Mouse (Mus musculus) embryonic facial prominence, embryonic 13.5 days (tissue): ENCODE measurements around the gene Atf5. TPM values are rescaled to one million over a fixed set of nuclear protein-coding genes. Genes with fewer than 3 reads are reported as not detected.
A peak's percentile ranks its signal among the peaks of the same experiment; 100 is the strongest.

Experiments
- ATAC-seq: fragments of 200-750 bp; cut with Nextera tagmentation; 2 replicates; pipeline ENCODE4 v1.8.0; 2017; ENCODE audit warnings: low read depth; ENCODE audit not compliant: insufficient number of reproducible peaks, insufficient read depth, low FRiP score, low TSS enrichment
- H3K27ac ChIP-seq: fragments of 300-500 bp; sonication (generic); 2 replicates; pipeline ENCODE4 v1.5.1; 2015; ENCODE audit warnings: moderate library complexity, mild to moderate bottlenecking, inconsistent platforms
- H3K27me3 ChIP-seq: fragments of 300-500 bp; sonication (generic); 2 replicates; pipeline ENCODE4 v1.6.1; 2015; ENCODE audit warnings: mild to moderate bottlenecking, inconsistent platforms
- H3K36me3 ChIP-seq: fragments of 300-500 bp; sonication (generic); 2 replicates; pipeline ENCODE4 v1.6.1; 2015; ENCODE audit warnings: mild to moderate bottlenecking, inconsistent platforms
- H3K4me1 ChIP-seq: fragments of 300-500 bp; sonication (generic); 2 replicates; pipeline ENCODE4 v1.6.1; 2015; ENCODE audit warnings: inconsistent platforms
- H3K4me2 ChIP-seq: fragments of 300-500 bp; sonication (generic); 2 replicates; pipeline ENCODE4 v1.6.1; 2015; ENCODE audit warnings: moderate library complexity, mild to moderate bottlenecking, inconsistent platforms
- H3K4me3 ChIP-seq: fragments of 300-500 bp; sonication (generic); 2 replicates; pipeline ENCODE4 v1.5.1; 2015; ENCODE audit warnings: mild to moderate bottlenecking, inconsistent platforms
- H3K9ac ChIP-seq: fragments of 300-500 bp; sonication (generic); 2 replicates; pipeline ENCODE4 v1.6.1; 2015; ENCODE audit warnings: mild to moderate bottlenecking, inconsistent platforms
- H3K9me3 ChIP-seq: fragments of 300-500 bp; sonication (generic); 2 replicates; pipeline ENCODE4 v1.6.1; 2016; ENCODE audit warnings: inconsistent platforms
- WGBS: fragments of 180-500 bp; shearing (Covaris S2); methylation state at CpG from one replicate; pipeline ENCODE4 v1.1.7; 2015; ENCODE audit warnings: mixed read lengths; 5-methylcytosine and 5-hydroxymethylcytosine counted together
- microRNA counts: library from miRNA; unstranded; fragments of <30 nt; microRNA quantifications from one replicate; lab custom pipeline; 2016
- microRNA-seq: library from miRNA; unstranded; fragments of <30 nt; microRNA quantifications from one replicate; pipeline ENCODE4, GENCODE M21; 2016
- polyA plus RNA-seq: library from polyadenylated mRNA; unstranded; fragments of >200 nt; fragmentation: Nextera tagmentation; extraction: Ambion mirVana; gene quantifications from 2 replicates; pipeline ENCODE4 v1.2.1, GENCODE M21; 2015

The Atf5 gene
- polyA plus RNA-seq, 1 experiment from 2014 or later, result 6.4 TPM

GRCm38 (mm10) chr7:44792781-44793180 lies 23.7 kb downstream of the Atf5 start:
- Histone ChIP-seq H3K4me3 (no peak overlapping the region), H3K27ac (no peak overlapping the region), H3K9ac (no peak overlapping the region), H3K36me3 (no peaks in the 10 kb centered on the region), H3K4me2 (no peak overlapping the region), H3K4me1 (no peaks in the 10 kb centered on the region), H3K27me3 (no peaks in the 10 kb centered on the region), H3K9me3 (peaks cover 5% of the 10 kb centered on the region; the same call in 1 of the 2 replicates)
- no peak for ATAC-seq
- WGBS, result 78% methylated on average over 6 of the region's 6 CpGs

GRCm38 (mm10) chr7:44790066-44790465 lies 26.4 kb downstream of the Atf5 start:
- H3K4me2 ChIP-seq, result no peak overlapping the region
- H3K27ac ChIP-seq, result no peak overlapping the region
- H3K4me3 ChIP-seq, result no peak overlapping the region
- no peak overlapping the region for H3K9ac ChIP-seq
- ATAC-seq, result 0 out of 2 replicates have a peak, but pooled peaks have one; percentile 32
- WGBS, result 59% methylated on average over 4 of the region's 4 CpGs
- no peaks in the 10 kb centered on the region for H3K27me3 ChIP-seq
- H3K4me1 ChIP-seq, result no peaks in the 10 kb centered on the region
- no peaks in the 10 kb centered on the region for H3K36me3 ChIP-seq
- H3K9me3 ChIP-seq, result peaks cover 5% of the 10 kb centered on the region; the same call in 1 of the 2 replicates

GRCm38 (mm10) chr7:44789531-44789930 lies 26.9 kb downstream of the Atf5 start:
- no peaks in the 10 kb centered on the region for H3K27me3 ChIP-seq
- no peak overlapping the region for H3K9ac ChIP-seq
- peaks cover 5% of the 10 kb centered on the region; the same call in 1 of the 2 replicates for H3K9me3 ChIP-seq
- 0 out of 2 replicates have a peak, but pooled peaks have one; percentile 32 for ATAC-seq
- no peak overlapping the region for H3K4me2 ChIP-seq
- WGBS, result 66% methylated on average over 3 of the region's 3 CpGs
- no peak overlapping the region for H3K4me3 ChIP-seq
- H3K36me3 ChIP-seq, result no peaks in the 10 kb centered on the region
- no peaks in the 10 kb centered on the region for H3K4me1 ChIP-seq
- H3K27ac ChIP-seq, result no peak overlapping the region

GRCm38 (mm10) chr7:44780101-44780500 lies 36.4 kb downstream of the Atf5 start:
- H3K4me1 ChIP-seq, result no peaks in the 10 kb centered on the region
- WGBS, result 80% methylated on average over 8 of the region's 8 CpGs
- H3K27ac ChIP-seq, result no peak overlapping the region
- H3K9ac ChIP-seq, result no peak overlapping the region
- H3K36me3 ChIP-seq, result peaks cover 29% of the 10 kb centered on the region
- H3K9me3 ChIP-seq, result no peaks in the 10 kb centered on the region
- ATAC-seq, result no peak
- no peaks in the 10 kb centered on the region for H3K27me3 ChIP-seq
- H3K4me2 ChIP-seq, result no peak overlapping the region
- no peak overlapping the region for H3K4me3 ChIP-seq

GRCm38 (mm10) chr7:44776849-44777498 lies 39.5 kb downstream of the Atf5 start:
- H3K9ac ChIP-seq, result no peak overlapping the region
- peaks cover 61% of the 10 kb centered on the region for H3K36me3 ChIP-seq
- H3K4me2 ChIP-seq, result no peak overlapping the region

GRCm38 (mm10) chr7:44772591-44773204 lies 43.8 kb downstream of the Atf5 start:
- H3K4me1 ChIP-seq, result no peaks in the 10 kb centered on the region
- H3K4me2 ChIP-seq, result no peak overlapping the region
- WGBS, result 92% methylated on average over 8 of the region's 8 CpGs
- H3K27ac ChIP-seq, result no peak overlapping the region
- H3K9ac ChIP-seq, result no peak overlapping the region
- peaks cover 91% of the 10 kb centered on the region for H3K36me3 ChIP-seq
- H3K4me3 ChIP-seq, result no peak overlapping the region
- no peaks in the 10 kb centered on the region; the same call in 1 of the 2 replicates for H3K9me3 ChIP-seq
- H3K27me3 ChIP-seq, result no peaks in the 10 kb centered on the region
- ATAC-seq, result no peak

More at GRCm38 (mm10) chr7:44776849-44777498, 39.5 kb downstream of the Atf5 start:
- Histone ChIP-seq H3K4me3 (no peak overlapping the region), H3K27me3 (no peaks in the 10 kb centered on the region), H3K27ac (no peak overlapping the region), H3K9me3 (no peaks in the 10 kb centered on the region; the same call in 1 of the 2 replicates), H3K4me1 (no peaks in the 10 kb centered on the region)
- ATAC-seq, result no peak
- 77% methylated on average over 9 of the region's 9 CpGs for WGBS

GRCm38 (mm10) chr7:44770046-44770578 lies 46.3 kb downstream of the Atf5 start:
- peaks cover 93% of the 10 kb centered on the region for H3K36me3 ChIP-seq
- no peaks in the 10 kb centered on the region; the same call in 1 of the 2 replicates for H3K9me3 ChIP-seq
- no peak overlapping the region for H3K27ac ChIP-seq
- H3K4me2 ChIP-seq, result no peak overlapping the region
- H3K4me3 ChIP-seq, result no peak overlapping the region
- ATAC-seq, result no peak
- 12% methylated on average over 6 of the region's 6 CpGs for WGBS
- H3K4me1 ChIP-seq, result no peaks in the 10 kb centered on the region
- no peaks in the 10 kb centered on the region for H3K27me3 ChIP-seq
- no peak overlapping the region for H3K9ac ChIP-seq

- 85% methylated on average over 5 of the region's 5 CpGs for WGBS
- no peak for ATAC-seq
- H3K4me1 ChIP-seq, result no peaks in the 10 kb centered on the region
- no peaks in the 10 kb centered on the region for H3K27me3 ChIP-seq
- H3K9ac ChIP-seq, result no peak overlapping the region
- no peak overlapping the region for H3K4me3 ChIP-seq
- no peak overlapping the region for H3K27ac ChIP-seq
- no peaks in the 10 kb centered on the region for H3K9me3 ChIP-seq
- H3K36me3 ChIP-seq, result peaks cover 93% of the 10 kb centered on the region
- no peak overlapping the region for H3K4me2 ChIP-seq
Measured at GRCm38 (mm10) chr7:44768129-44768528, 48.3 kb downstream of the Atf5 start.

MicroRNA genes within 50 kb of the gene (microRNA counts, 519-probe panel; counts per million panel counts)
- 236 counts per million, percentile 44 among the panel's probes with 10 or more counts for microRNA mmu-miR-707 (lab: Ali Mortazavi, UCI)

Small RNA genes lying within 50 kb of the gene (microRNA-seq; reads per million reads assigned to microRNA genes)
- not detected for gene Mir707

Other genes with a start within 250 kb of the Atf5 start
- gene Napsa, start 244.3 kb downstream of the Atf5 start, polyA plus RNA-seq, result 1.1 and 1.8 TPM in 2 replicates
- gene Kcnc3, start 226.0 kb downstream of the Atf5 start, polyA plus RNA-seq, result 0.72 and 1.8 TPM in 2 replicates
- gene Myh14, start 145.8 kb downstream of the Atf5 start, polyA plus RNA-seq, result 11.8 and 12.2 TPM in 2 replicates
- gene Izumo2, start 107.9 kb downstream of the Atf5 start, polyA plus RNA-seq, result not detected in 2 replicates
- gene Vrk3, start 68.2 kb downstream of the Atf5 start, polyA plus RNA-seq, result 32.2 and 35.9 TPM in 2 replicates
- 2.0 and 2.3 TPM in 2 replicates for gene Zfp473, start 65.6 kb downstream of the Atf5 start, polyA plus RNA-seq
- 93.5 and 100 TPM in 2 replicates for gene Nup62, start 570 bp downstream of the Atf5 start, polyA plus RNA-seq
- gene Il4i1, start 271 bp downstream of the Atf5 start, polyA plus RNA-seq, result 1.7 and 2.2 TPM in 2 replicates
- 104 and 110 TPM in 2 replicates for gene Akt1s1, start 32.3 kb upstream of the Atf5 start, polyA plus RNA-seq
- gene Tbc1d17, start 32.4 kb upstream of the Atf5 start, polyA plus RNA-seq, result 83.1 and 91.0 TPM in 2 replicates
- gene Pnkp, start 40.5 kb upstream of the Atf5 start, polyA plus RNA-seq, result 30.0 and 30.7 TPM in 2 replicates
- gene Ptov1, start 53.1 kb upstream of the Atf5 start, polyA plus RNA-seq, result 469 and 526 TPM in 2 replicates
- gene Med25, start 76.1 kb upstream of the Atf5 start, polyA plus RNA-seq, result 107 and 111 TPM in 2 replicates
- 26.1 and 29.7 TPM in 2 replicates for gene Fuz, start 79.4 kb upstream of the Atf5 start, polyA plus RNA-seq
- gene Ap2a1, start 112.8 kb upstream of the Atf5 start, polyA plus RNA-seq, result 72.3 and 77.5 TPM in 2 replicates
- gene Tsks, start 126.5 kb upstream of the Atf5 start, polyA plus RNA-seq, result 0.25 and 0.26 TPM in 2 replicates
- 32.0 and 39.1 TPM in 2 replicates for gene Cpt1c, start 158.2 kb upstream of the Atf5 start, polyA plus RNA-seq
- 534 and 684 TPM in 2 replicates for gene Prmt1, start 169.9 kb upstream of the Atf5 start, polyA plus RNA-seq
- 92.0 and 99.7 TPM in 2 replicates for gene Irf3, start 181.0 kb upstream of the Atf5 start, polyA plus RNA-seq
- gene Bcl2l12, start 182.1 kb upstream of the Atf5 start, polyA plus RNA-seq, result 73.6 and 83.2 TPM in 2 replicates
- 38.6 and 40.2 TPM in 2 replicates for gene Scaf1, start 199.7 kb upstream of the Atf5 start, polyA plus RNA-seq
- 19.7 and 23.3 TPM in 2 replicates for gene Rras, start 201.3 kb upstream of the Atf5 start, polyA plus RNA-seq
- 15.2 and 15.7 TPM in 2 replicates for gene Prr12, start 236.2 kb upstream of the Atf5 start, polyA plus RNA-seq
- 64.7 and 66.6 TPM in 2 replicates for gene Nosip, start 245.8 kb upstream of the Atf5 start, polyA plus RNA-seq
- gene Prrg2, start 246.0 kb upstream of the Atf5 start, polyA plus RNA-seq, result 23.0 and 26.0 TPM in 2 replicates